Mouse (Mus musculus) lung, embryonic 14.5 days (tissue): ENCODE results near the gene Zfp697. TPM values are rescaled to one million over a fixed set of nuclear protein-coding genes. Genes with fewer than 3 reads are reported as not detected.
A peak's percentile ranks its signal among the peaks of the same experiment; 100 is the strongest.
"Not testable (repeated sequence)": the region's sequence is repeated elsewhere in the genome, so short reads cannot be mapped to it uniquely, and the experiment has no call there.

Experiments used
- ATAC-seq: fragments of 200-750 bp; cut with Nextera tagmentation; 2 replicates; pipeline ENCODE4 v1.8.0; 2017; ENCODE audit warnings: mild to moderate bottlenecking, moderate TSS enrichment, moderate library complexity; ENCODE audit not compliant: insufficient read depth
- DNase-seq: peaks from one replicate; pipeline ENCODE4 v3.0.0-alpha.2; 2015
- H3K27ac ChIP-seq: fragments of 300-500 bp; sonication (generic); 2 replicates; pipeline ENCODE4 v1.5.1; 2014; ENCODE audit warnings: low read depth, mild to moderate bottlenecking, moderate library complexity
- H3K27me3 ChIP-seq: fragments of 300-500 bp; sonication (generic); 2 replicates; pipeline ENCODE4 v1.6.1; 2014; ENCODE audit warnings: low read length, control low read depth; ENCODE audit not compliant: insufficient read depth
- H3K36me3 ChIP-seq: fragments of 300-500 bp; sonication (generic); 2 replicates; pipeline ENCODE4 v1.6.1; 2014; ENCODE audit warnings: control low read depth; ENCODE audit not compliant: insufficient read depth
- H3K4me1 ChIP-seq: fragments of 300-500 bp; sonication (generic); 2 replicates; pipeline ENCODE4 v1.6.1; 2014; ENCODE audit warnings: antibody characterized with exemption, control low read depth; ENCODE audit not compliant: insufficient read depth
- H3K4me2 ChIP-seq: fragments of 300-500 bp; sonication (generic); 2 replicates; pipeline ENCODE4 v1.6.1; 2014; ENCODE audit warnings: mild to moderate bottlenecking
- H3K4me3 ChIP-seq: fragments of 300-500 bp; sonication (generic); 2 replicates; pipeline ENCODE4 v1.5.1; 2014; ENCODE audit warnings: low read depth, low read length
- H3K9ac ChIP-seq: fragments of 300-500 bp; sonication (generic); 2 replicates; pipeline ENCODE4 v1.6.1; 2014
- H3K9me3 ChIP-seq: fragments of 300-500 bp; sonication (generic); 2 replicates; pipeline ENCODE4 v1.6.1; 2016; ENCODE audit warnings: low read depth, low read length, control low read depth
- CTCF ChIP-seq: IDR thresholded peaks from 2 replicates; pipeline ENCODE4 v1.5.1; 2016; ENCODE audit warnings: antibody characterized with exemption, low read depth
- WGBS: fragments of 180-500 bp; shearing (Covaris S2); extraction: QIAGEN DNeasy Blood & Tissue Kit; methylation state at CpG from one replicate; pipeline ENCODE4 v1.1.7; 2014; 5-methylcytosine and 5-hydroxymethylcytosine counted together
- polyA plus RNA-seq: library from polyadenylated mRNA; unstranded; fragments of >200 nt; fragmentation: Nextera tagmentation; extraction: Ambion mirVana; gene quantifications from 2 replicates; pipeline ENCODE4 v1.2.1, GENCODE M21; 2014

Zfp697 gene
- polyA plus RNA-seq, 1 experiment from 2014 or later = 9.1 TPM

DNA sequence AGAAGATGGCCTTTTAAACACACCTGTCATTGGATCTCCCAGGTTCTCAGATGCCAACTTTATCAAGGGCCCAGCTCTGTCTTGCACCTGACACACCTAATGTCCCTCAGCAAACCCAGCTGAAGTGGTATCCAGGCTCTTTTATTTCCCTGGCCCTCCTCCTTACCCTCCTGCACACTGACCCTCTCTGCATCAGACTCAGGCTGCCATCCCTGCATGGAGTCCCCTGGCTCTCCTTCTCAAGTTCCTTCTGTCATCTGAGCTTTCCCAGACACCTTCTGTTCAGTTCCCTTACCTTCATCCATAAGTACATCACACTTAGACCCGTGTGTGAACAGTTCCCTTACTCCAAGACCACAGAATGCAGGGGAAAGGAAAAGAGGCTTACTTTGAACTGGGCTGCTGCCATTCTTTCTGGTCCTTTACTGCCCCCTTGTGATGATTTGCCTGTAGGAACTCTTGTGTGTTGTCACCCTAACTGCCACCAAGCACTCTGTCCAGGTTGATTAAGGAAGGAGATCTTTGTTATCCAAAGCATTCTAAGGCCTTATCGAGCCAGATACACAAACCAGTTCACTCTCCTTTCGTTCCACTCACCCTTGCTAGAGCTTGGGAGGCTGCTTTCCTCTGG, 61.0 kb downstream of the Zfp697 start:
- H3K4me3 ChIP-seq, H3K36me3 ChIP-seq, DNase-seq, H3K27ac ChIP-seq, H3K9ac ChIP-seq, H3K27me3 ChIP-seq, H3K4me2 ChIP-seq, H3K9me3 ChIP-seq, H3K4me1 ChIP-seq: not testable (repeated sequence)
- ATAC-seq = peak; percentile 66
- TF ChIP-seq CTCF = peak; percentile 54
- 7% methylated on average over 3 of the region's 3 CpGs for whole genome bisulfite sequencing

GRCm38 (mm10) chr3:98443924-98444323, 61.7 kb downstream of the Zfp697 start:
- not testable (repeated sequence) for H3K4me2 ChIP-seq, DNase-seq, H3K4me3 ChIP-seq, H3K27ac ChIP-seq, H3K9me3 ChIP-seq, ATAC-seq, H3K4me1 ChIP-seq, H3K27me3 ChIP-seq, H3K9ac ChIP-seq, H3K36me3 ChIP-seq
- WGBS = 80% methylated on average over 1 of the region's 1 CpGs

GRCm38 (mm10) chr3:98453786-98454185, 71.5 kb downstream of the Zfp697 start:
- not testable (repeated sequence) for H3K4me1 ChIP-seq, H3K4me3 ChIP-seq, ATAC-seq, H3K27ac ChIP-seq, H3K27me3 ChIP-seq, DNase-seq, H3K4me2 ChIP-seq, H3K36me3 ChIP-seq, H3K9me3 ChIP-seq, H3K9ac ChIP-seq
- WGBS = 58% methylated on average over 5 of the region's 5 CpGs

DNA sequence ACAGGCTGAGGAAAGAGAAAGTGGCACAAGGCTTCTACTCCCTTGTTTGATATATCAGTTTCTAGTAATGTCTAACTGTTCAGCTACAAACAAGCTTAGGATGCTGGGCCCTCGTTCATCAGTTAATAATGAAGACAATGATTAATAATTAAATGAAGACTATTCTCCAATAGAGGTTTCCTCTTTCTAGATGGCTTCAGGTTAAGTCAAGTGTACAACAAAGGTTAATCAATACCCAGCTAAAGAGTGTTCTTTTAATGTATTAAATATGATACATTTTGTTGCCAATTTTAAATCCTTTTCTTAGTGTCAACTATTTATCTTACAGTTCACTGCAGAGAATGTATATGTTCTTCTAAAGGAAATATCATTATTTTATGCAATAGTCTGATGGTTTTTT, 74.8 kb downstream of the Zfp697 start, which contains the start of gene Gm4450:
Gm4450 (minus strand) TSS at position 101 of the 400 bp plus-strand sequence.
- H3K4me1 ChIP-seq, DNase-seq, H3K36me3 ChIP-seq, H3K4me2 ChIP-seq, H3K27me3 ChIP-seq, H3K9ac ChIP-seq, H3K4me3 ChIP-seq, H3K9me3 ChIP-seq, ATAC-seq, H3K27ac ChIP-seq: not testable (repeated sequence)
- no CpG with 5 or more reads among the region's 1 CpGs for WGBS

DNA sequence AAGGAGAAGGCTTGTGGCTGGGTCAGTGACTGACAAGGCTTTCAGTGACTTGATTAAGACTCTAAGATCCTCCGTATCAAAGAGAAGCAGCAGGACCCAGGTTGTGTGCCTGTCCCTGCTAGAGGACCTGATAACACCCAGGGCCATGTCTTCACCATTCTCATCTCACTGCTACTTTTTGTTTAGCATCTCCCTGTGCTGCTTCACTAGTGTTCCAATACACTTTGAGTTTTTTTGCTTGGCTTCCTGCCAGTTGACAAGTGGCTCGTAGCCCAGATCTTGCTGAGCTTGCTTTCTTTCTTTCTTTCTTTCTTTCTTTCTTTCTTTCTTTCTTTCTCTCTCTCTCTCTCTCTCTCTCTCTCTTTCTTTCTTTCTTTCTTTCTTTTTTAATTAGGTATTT, 87.1 kb downstream of the Zfp697 start:
- H3K4me1 ChIP-seq, H3K9ac ChIP-seq, H3K27me3 ChIP-seq, H3K36me3 ChIP-seq, H3K27ac ChIP-seq, DNase-seq, H3K4me3 ChIP-seq, ATAC-seq, H3K9me3 ChIP-seq, H3K4me2 ChIP-seq: not testable (repeated sequence)
- WGBS = no CpG with 5 or more reads among the region's 2 CpGs

DNA sequence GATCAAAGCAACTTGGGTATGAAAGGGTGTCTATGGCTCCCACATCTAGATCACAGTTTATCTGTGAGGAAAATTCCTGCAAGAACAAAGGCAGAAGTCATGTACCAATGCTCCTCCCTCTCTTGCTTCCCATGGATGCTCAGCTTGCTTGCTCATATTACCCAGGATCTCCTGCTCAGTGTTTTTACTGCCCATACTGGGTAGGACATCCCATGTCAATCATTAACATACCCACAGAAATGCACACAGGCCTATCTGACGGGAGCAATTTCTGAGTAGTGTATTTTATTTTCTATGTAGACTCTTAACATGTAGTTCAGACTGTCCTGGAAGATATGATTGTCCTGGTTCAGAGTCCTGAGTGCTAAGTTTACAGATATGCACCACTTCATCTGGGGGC, 88.8 kb downstream of the Zfp697 start:
- not testable (repeated sequence) for DNase-seq, H3K9me3 ChIP-seq, H3K27ac ChIP-seq, H3K9ac ChIP-seq, H3K36me3 ChIP-seq, H3K4me3 ChIP-seq, H3K27me3 ChIP-seq, ATAC-seq, H3K4me1 ChIP-seq, H3K4me2 ChIP-seq
- WGBS = no CpG with 5 or more reads among the region's 1 CpGs

DNA sequence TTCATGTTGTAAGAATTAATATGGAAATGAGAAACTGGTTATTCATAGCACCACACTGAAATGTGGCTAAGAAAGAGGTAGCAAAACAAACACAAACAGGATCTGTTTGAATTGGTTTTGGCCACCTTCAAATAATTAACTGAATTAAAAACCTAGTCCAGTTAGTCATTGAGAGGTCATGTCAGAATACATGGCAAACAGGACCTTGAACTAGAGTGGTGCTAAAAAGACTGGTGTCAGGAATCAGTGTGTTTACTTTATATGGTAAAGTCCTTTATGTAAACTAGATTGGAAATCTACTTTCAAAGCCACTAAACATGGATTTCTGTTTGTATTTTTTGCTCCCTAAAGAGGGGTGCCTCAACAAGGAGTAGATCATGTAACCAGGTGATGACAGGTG, 89.2 kb downstream of the Zfp697 start:
- H3K4me1 ChIP-seq, DNase-seq, H3K4me3 ChIP-seq, H3K27me3 ChIP-seq, H3K27ac ChIP-seq, H3K36me3 ChIP-seq, H3K9me3 ChIP-seq, ATAC-seq, H3K4me2 ChIP-seq, H3K9ac ChIP-seq: not testable (repeated sequence)

- H3K27me3 ChIP-seq, ATAC-seq, H3K4me1 ChIP-seq, H3K36me3 ChIP-seq, DNase-seq, H3K4me2 ChIP-seq, H3K9ac ChIP-seq, H3K4me3 ChIP-seq, H3K9me3 ChIP-seq, H3K27ac ChIP-seq: not testable (repeated sequence)
Measured at GRCm38 (mm10) chr3:98494184-98494583, 111.9 kb downstream of the Zfp697 start.

- H3K27me3 ChIP-seq, H3K27ac ChIP-seq, H3K4me2 ChIP-seq, H3K9ac ChIP-seq, H3K9me3 ChIP-seq, ATAC-seq, H3K36me3 ChIP-seq, H3K4me3 ChIP-seq, H3K4me1 ChIP-seq, DNase-seq: not testable (repeated sequence)
Measured at GRCm38 (mm10) chr3:98495055-98495454, 112.8 kb downstream of the Zfp697 start.

GRCm38 (mm10) chr3:98496762-98497161, 114.5 kb downstream of the Zfp697 start:
- H3K36me3 ChIP-seq, H3K9me3 ChIP-seq, H3K27ac ChIP-seq, H3K4me2 ChIP-seq, DNase-seq, H3K9ac ChIP-seq, H3K4me1 ChIP-seq, H3K27me3 ChIP-seq, H3K4me3 ChIP-seq, ATAC-seq: not testable (repeated sequence)
- no CpG with 5 or more reads among the region's 2 CpGs for WGBS

- H3K4me3 ChIP-seq, ATAC-seq, H3K9ac ChIP-seq, H3K27me3 ChIP-seq, DNase-seq, H3K4me1 ChIP-seq, H3K4me2 ChIP-seq, H3K27ac ChIP-seq, H3K36me3 ChIP-seq, H3K9me3 ChIP-seq: not testable (repeated sequence)
Measured at GRCm38 (mm10) chr3:98497401-98497800, 115.1 kb downstream of the Zfp697 start.
